Mouse (Mus musculus): ENCODE results near the gene Pnpo.
A peak's percentile ranks its signal among the peaks of the same experiment; 100 is the strongest.

The Pnpo gene

DNA sequence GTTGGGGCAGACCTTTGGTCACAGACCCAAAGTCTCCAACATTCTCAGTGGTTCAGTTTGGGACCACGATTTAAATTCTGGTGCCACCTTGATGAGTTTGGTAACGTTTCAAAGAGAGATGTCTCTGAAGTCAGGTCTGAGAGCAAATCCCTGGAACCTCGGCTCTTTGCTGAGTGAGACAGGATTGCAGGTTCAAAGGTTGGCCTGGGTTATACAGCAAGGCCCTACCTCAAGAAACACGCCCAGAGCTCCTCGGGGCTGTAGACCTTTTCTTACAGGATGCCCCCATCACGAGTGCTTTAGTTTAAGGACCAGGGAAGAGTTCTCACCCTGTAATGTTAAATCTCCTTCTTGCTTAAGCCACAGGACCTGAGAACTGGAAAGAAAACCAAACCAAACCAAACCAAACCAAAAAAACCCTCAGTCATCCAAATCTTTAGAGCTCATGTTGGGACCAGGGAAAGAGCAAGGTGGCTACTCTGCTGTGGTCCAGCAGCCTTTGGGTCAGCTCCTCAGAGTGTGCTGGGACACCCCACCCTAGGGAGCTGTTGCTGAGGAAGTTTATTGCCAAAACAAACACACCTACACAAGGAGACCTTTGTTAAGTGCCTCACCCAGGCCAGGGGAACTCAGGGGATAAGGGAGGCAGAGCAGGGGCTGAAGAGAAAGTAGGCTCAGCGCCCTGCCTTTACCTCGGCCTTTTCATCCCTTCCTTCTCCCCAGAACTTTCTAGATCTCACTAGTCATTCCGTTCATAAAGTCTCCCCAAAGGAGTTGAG, 7.7 kb downstream of the Pnpo start:
- peak; percentile 54 for DNase-seq

DNA sequence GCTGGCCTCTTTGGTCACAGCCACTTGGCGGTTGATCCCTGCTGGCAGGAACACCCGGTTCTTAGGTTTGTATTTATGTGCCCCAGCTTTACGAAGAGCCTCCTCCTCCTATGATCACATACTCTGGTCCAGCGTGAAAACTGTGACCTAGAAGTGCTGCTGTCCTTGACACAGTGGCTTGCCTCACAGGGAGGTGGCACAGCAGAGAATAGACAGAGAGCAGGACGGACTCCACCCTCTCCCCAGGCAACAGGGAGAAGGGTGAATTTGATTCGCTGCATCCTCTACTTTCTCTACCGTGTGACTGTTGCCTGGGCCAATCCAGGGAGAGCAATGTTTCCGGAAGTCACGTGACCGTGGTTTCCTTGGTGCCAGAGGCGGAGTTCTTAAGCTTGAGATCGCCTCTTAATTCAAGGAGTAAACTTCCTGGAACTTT, 8.8 kb downstream of the Pnpo start:
- peak; percentile 99 for DNase-seq

DNA sequence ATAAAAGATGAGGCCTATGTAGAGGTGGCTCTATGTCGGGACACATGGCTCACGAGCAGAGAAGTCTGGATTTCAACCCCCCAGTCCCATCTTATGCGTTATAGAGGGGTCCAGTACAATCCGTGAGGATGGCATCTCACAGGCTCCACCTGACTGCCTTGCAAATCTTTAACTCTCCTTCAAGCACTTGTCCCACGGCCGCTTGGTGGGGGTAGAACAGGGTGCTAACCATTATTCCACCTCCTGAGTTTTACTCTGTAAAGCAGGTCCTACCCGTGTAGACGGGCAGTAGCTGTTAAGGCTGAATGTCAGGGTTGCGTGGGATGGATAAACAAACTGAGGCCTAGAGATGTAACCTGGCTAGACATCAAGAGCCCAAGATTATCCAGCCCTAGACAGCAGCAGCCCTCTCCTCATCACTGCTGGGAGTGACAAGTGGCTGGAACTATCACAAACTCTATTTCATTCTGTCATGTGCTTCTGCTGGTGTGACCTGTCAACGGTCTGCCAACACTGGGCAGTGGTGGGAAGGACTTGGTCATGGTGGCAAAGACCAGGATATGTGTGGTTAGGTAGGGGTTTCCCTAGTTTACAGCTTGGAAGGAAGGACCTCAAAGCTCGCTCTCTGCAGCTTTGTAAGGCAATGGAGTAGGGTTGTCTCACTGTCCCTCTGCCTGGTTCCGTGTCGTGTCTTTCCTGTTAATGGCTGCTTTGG, 10.1 kb downstream of the Pnpo start:
- DNase-seq: peak; percentile 66

DNA sequence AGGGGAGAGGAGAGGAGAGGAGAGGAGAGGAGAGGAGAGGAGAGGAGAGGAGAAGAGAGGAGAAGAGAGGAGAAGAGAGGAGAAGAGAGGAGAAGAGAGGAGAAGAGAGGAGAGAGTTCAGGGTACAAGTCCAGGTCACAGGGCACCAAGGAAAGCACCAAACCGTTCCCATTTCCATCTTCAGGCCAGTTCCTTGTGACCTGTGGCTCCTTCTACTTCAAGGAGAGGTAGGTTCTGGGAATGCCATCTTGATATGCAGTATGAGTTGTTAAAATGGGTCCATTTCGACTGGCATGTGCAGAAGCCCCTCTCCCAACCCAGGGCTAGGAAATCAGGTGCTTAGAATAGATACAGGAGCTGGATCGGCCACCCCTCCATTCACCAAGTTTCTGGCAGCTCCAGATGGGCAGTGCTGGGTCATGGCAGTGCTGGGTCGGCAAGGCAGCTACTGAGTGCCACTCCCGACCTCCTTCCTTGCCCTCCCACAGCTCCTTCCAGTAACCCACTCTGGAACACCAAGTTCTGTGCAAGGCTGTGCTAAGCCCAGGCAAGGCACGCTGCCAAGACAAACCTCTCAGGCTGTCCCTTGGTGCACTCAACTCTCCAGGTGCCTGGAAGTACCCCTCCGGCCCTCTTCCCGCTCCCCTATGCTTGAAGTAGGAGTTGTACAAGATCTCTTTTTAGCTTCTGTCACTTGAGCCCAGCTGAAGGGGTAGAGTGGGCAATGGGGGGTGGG, 12.3 kb downstream of the Pnpo start:
- peak; percentile 87 for DNase-seq

DNA sequence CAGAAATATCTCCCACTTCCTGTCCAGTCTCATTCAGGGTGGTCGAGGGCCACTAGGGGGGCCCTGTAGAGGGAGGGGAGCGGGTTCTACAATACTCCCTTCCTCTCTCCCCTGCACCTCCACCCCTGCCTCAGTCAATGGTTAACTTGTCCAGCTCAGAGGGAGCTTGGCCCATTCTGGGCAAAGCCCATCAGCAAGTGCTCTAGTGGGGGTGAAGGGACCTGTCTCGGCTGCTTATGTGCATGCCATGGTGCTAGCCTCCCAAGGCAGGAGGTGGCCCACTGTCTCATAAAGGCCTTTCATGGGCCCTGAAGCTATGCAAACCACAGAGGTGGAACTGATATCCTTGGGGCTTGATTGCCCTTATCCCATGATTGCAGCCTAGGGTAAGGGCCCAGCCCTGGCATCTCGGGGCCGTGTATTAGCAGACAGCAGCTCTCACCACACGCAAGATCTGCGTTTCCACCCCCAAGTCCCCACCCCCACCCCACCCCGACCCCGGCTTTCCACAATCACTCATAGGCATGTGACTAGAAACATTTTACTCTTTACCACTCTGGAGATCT, 13.9 kb downstream of the Pnpo start:
- DNase-seq: peak; percentile 88

DNA sequence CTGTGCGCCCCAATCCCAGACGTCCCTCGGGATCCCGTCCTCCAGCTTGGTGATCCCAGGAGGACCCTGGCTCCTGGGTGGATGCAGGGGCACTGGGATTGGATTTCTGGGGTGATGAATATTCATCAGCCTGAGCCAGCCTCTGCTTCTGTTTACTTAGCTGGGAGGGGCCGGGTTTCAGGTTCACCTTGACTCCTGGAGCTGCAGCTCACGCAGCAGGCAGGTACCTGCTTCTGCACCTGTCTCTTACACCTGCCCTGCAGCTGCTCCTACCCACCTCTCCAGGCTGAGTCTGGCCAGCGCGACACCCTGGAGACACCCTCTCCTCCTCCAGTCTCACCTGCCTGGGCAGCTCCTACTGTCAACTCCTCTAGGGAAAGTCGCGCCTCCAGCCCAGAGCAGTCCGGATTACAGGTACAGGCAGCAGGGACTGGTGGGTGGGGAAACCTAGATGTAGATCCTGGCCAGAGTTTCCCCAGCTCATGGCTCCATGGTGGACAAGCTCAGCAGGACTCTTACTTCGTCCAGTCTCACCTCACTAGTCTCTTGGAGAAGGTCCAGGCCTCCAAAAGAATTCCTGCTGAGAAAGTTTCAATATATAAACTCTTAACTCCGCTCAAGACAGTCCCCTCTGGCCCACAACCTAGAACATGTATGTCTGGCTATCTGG, 14.6 kb downstream of the Pnpo start:
- peak; percentile 92 for DNase-seq

DNA sequence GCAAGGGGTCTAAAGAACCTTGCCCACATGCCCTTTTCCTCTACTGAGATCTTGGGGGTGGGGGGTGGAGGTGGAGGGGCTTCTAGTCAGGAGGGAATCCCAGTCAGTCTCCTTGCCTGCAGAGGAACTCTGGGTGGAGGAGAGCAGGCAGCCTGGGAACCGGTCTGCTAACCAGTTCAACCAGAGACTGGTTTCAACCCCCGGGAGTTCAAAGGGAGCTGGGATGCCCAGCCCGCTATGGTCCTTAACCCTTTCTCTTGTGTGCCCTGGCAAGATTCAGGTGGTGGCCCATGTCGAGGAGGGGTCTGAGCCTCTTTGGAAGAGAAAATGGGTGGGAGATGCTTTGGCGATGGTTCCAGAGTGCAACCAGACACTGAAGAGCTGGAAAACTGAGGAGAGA, 15.1 kb downstream of the Pnpo start:
- no peak for DNase-seq

DNA sequence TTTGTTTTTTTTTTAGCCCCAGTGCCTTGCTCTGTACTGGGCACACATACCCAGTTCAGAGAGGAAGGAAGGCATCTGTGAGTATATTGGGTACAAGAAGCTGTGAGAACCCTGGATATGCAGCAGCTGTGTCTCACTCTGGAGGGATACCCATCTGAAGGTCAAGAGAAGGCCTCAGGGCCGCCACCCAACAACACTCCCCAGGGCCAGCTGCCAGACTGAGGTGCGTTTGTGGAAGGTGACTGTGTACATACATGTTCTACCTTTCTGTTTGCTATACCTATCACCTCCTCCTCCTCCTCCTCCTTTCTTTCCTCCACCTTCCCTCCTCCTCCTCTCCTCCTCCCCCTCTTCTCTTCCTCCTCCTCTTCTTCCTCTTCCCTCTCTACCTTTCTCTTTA, 15.7 kb downstream of the Pnpo start, which contains the start of gene Prr15l:
TSS of gene Prr15l (plus strand) at position 17 of the 400 bp plus-strand sequence.
- no peak for DNase-seq

DNA sequence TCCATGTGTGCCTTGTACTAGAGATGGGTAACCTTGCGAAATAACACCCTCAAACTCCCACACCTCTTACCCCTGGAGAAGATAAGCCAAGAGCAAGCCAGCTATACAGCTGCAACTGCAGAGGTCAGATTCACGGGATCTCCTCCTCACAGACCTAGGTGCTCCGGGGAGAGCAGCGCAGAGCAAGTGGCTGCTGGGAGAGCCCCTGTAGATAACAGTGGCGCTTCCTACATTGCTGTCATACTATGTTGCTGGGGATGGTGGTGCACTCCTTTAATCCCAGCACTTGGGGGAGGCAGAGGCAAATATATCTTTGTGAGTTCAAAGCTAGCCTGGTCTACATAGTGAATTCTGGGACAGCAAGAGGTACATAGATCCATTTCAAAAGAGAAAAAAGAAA, 17.2 kb downstream of the Pnpo start:
- no peak for DNase-seq

DNA sequence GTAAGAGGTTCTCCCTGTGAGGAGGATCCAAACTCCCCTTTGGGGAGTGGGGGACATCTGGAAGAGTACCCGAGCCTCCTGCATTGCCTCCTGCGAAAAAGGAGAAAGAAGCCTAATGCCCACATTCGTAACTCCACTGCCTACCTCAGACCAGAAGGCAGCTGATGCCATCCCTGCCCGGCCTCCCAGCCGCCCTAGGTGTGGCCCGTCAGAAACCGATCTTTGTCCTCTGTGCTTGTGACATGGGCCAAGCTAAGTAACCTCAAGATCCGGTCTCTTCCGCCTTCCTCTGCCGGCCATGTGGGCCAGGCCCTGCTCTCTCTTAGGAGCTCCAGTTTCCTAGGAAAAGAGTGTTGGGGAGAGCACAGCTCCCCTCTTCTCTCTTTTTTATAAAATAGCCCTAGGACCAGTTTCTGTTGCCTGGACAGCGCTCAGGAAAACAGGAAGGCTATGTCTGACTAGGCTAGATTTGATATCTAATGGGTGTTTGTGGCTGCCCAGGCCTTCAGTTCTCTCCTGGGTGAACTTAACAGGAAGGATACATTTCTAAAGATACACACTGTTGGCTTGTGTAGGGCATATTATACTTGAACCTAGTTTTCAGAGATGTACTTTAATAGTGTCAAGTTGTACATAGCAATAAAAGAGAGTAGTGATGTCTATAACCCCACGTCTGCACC, 18.2 kb downstream of the Pnpo start:
- DNase-seq: peak; percentile 69

DNA sequence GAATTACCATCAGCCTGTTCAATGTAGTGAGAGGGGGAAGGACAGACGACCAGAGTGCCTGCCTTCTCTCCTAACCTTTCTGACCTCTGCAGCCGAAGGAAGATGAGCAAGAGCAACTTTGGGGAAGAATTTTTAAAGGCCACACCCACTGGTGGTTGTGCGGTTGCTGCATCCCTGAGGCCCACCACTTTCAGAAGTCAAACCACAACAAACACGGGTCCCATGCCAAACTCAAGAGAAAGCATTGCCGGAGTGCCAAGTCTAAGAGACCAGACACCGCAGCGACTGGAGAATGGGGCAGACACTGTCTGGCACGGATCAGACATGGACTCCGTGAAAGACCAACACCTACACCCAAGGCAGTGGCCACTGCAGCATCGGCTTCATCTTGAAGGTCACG, 18.9 kb downstream of the Pnpo start:
- no peak for DNase-seq

DNA sequence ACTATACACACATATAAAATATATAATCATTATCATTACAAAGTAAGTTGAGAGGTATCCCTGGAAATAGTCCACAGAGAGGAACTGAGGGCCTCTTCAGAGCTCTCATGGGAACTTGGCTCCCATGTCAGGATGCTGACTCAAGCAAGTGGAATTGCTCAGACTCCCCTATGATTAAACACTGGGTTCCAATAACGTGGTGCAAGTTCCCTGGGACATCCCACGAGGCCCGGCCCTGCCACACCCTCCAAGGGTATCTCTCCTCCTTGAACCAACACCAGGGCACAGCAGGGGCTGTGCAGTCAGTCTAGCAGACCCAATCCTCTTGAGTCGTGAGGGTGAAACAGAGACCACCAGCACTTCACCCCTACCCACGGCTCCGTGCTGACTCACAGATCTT, 24.8 kb downstream of the Pnpo start:
- no peak for DNase-seq

DNA sequence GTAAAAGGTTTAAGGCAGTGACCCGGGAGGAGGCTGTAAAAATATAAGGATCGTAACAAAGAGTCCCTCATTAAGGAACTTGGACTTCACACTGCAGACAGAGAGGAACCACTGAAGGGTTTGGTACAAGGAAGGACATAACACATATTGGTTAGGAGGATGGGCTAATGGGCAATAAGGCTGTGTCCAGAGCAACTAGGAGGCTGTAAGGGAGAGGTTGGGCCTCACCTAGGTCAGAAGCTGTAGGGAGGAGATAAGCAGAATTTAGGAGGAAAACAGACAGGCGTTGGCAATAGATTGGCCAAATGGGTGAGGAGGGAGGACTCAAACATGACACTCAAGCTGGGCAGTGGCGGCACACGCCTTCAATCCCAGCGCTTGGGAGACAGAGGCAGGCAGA, 26.4 kb downstream of the Pnpo start:
- no peak for DNase-seq

DNA sequence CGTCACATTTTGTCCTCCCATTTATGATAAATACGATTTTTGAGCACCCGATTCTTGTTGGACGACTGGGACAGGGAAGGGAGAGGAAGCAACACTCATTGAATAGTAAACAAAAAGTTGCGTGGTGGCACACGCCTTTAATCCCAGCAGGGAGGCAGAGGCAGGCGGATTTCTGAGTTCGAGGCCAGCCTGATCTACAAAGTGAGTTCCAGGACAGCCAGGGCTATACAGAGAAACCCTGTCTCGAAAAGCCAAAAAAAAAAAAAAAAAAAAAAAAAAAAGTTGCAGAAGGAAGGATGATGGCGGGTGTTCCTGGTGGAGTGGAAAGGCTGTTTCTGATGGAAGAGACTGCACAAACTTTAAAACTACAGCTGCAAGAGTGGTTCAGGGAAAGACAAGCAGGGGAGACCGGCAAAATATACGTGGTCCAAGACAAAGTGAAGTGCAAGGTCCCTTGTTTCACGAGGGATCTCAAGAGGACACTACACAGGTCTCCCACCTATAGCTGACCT, 26.8 kb downstream of the Pnpo start:
- DNase-seq: no peak

DNA sequence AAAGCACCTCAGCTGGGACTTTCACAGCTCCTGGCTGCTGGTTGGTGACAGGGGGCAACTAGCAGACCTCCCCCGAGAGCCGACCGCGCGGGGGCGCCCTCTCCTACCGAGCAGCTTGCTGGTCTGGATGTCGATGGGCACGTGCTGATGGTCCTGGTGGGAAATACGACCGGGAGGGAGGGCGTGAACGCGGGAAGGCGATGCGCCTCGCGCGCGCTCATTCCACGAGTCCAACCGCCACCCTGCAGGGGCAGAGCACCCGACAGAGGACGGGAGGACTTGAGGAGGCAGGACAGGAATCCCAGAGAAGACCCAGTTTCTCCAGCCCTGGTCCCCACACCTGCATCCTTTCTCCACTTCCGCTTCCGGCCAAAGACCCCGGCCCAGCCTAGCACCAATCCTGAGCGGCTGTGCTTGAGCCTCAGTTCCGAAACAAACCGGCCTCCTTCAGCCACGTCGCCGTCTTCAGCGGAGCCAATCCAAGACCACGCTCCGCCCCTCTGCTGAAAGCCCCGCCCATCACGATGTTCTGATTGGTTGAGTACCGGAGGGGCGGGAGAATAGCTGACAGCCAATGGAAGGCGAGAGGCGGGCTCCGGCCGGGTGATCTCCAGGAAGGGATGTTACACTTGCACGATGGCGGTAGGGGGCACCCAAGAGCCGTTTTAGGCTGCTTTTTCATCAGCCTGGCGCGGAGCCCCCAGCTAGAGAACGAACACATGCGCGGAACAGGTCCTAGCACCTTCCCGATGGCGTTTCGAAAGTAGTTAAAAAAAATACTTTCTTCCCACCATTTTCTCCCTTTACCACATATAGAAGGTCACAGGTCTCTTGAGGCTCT, 27.5 kb downstream of the Pnpo start, which contains the start of gene Cdk5rap3:
TSS of gene Cdk5rap3 (minus strand) at position 453 of the 841 bp plus-strand sequence.
- DNase-seq: peak; percentile 100

DNA sequence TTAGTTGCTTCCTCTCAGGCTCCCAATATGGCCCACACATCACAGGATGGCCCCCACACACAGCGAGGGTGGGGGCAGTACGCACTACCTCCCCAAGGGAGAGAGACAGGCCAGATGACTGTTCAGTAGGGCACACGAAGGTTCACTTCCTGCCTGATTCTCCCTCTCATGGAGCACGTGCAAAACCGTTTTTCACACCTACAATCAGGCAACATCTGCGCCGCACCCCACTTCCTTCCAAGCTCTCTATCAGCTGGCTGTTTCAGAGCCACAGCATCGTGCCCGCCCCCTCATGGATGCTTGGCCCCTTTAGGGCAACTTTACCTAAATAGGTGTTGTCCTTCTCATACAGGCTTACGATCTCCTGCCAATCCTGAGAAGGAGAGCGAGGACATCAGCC, 31.1 kb downstream of the Pnpo start:
- DNase-seq: no peak

DNA sequence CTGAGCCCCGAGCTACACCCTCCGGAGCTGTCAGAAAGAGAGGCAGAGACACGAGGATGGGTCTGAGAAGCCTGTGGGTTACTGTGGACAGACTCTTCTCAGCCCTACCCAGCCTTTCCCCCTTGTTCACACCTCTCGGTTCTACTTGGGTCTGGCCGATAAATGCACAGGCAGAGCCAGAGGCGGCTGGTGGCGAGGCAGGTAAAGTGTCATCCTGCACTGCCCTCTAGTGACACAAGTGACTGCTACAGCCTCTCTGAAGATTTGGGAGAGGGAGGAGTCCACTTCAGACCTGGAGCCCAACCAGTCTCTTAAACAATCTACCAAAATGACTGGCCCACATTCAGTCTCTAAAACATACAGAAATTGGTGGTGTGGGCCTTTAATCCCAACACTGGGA, 33.8 kb downstream of the Pnpo start:
- peak; percentile 84 for DNase-seq

DNA sequence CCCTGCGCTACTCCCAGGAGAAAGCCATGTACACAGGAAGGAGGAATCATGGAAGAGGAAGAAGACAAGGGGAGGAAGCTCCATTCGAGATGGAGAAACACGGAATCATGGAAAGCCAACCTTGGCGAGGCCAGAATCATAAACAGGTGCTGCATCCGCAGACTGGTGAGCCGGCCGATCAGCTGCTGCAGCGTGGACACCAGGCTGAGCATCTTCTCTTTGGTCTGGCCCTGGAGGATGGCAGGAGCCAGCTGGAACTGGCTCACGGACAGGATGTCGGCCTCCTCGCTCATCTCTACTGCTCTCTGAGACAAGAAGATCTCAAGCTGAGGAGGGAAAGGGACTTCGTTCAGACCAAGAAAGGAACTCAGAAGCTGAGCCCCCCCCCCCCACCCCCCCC, 35.2 kb downstream of the Pnpo start:
- no peak for DNase-seq

DNA sequence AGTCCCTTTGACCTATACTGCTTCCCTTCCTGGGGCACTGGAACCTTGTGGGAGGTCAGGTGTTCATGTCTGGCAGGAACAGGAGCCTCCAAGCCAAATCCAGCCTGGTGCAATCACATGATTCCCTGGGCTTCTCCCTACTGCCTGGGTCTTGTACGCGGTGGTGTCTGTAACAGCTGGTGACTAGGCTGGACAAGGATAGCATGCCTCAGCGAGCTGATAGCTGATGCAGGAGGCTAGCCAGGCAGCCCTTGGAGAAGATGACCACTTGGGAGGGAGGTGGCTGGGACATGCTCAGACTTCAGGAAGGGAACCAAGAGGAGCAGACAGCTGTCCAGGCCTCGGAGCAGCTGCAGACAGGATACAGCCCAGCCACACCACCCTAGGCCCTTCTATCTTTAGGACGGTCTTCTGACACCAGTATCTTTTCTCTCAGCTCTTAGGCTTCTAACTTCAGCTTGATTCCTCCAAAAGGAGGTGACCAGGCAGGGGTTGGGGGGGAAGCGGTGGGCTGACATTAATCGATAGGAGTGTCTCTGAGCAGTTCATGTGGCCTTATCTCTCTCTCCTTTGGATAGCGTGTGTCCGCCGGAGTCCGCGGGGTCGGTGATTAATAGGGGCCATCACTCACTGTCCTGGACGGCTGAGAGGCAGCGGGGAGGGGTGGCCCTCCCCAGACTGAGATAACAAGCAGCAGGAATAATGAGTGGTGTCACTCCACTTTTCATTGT, 37.2 kb downstream of the Pnpo start:
- peak; percentile 61 for DNase-seq

Measured in kidney, adult 9 months (tissue).